Mouse (Mus musculus): ENCODE results near the gene Clic3. TPM values are rescaled to one million over a fixed set of nuclear protein-coding genes. Genes with fewer than 3 reads are reported as not detected.
"Not testable (repeated sequence)": the region's sequence is repeated elsewhere in the genome, so short reads cannot be mapped to it uniquely, and the experiment has no call there.

Gene Clic3
- 1 to 10 TPM in 1 of 2 experiments, not detected in 1; 1.5 TPM for total RNA-seq (2021)
- long read RNA-seq, experiment 1, result 0 reads
- long read RNA-seq, experiment 2, result 0 reads

GRCm38 (mm10) chr2:25456205-25456953, at the start of gene Clic3:
Clic3 (plus strand) TSS chr2:25456838.
- no peak for DNase-seq (ENCODE audit: low spot score in 2 of 2)

- DNase-seq (ENCODE audit: low spot score in 2 of 2), result no peak
These were observed 47.7 kb upstream of the Clic3 start for GRCm38 (mm10) chr2:25408908-25409307.

GRCm38 (mm10) chr2:25413436-25413835, 43.2 kb upstream of the Clic3 start:
- DNase-seq (ENCODE audit: low spot score in 2 of 2), result not testable (repeated sequence)

- no peak for DNase-seq (ENCODE audit: low spot score in 2 of 2)
These were observed 39.2 kb upstream of the Clic3 start for GRCm38 (mm10) chr2:25417426-25417825.

GRCm38 (mm10) chr2:25421896-25422295, 34.7 kb upstream of the Clic3 start:
- DNase-seq (ENCODE audit: low spot score in 2 of 2), result peak; percentile 33 to 45

GRCm38 (mm10) chr2:25422587-25423410, 33.8 kb upstream of the Clic3 start, which contains the start of gene Fut7:
Fut7 (plus strand) TSS chr2:25423267.
- DNase-seq (ENCODE audit: low spot score in 2 of 2), result no peak

- no peak for DNase-seq (ENCODE audit: low spot score in 2 of 2)
These were observed 33.0 kb upstream of the Clic3 start for GRCm38 (mm10) chr2:25423626-25424025.

GRCm38 (mm10) chr2:25425481-25425880, 31.2 kb upstream of the Clic3 start:
- DNase-seq (ENCODE audit: low spot score in 2 of 2), result no peak

- DNase-seq (ENCODE audit: low spot score in 2 of 2), result peak; percentile 64 to 72
These were observed 29.9 kb upstream of the Clic3 start for GRCm38 (mm10) chr2:25426721-25427191.

DNA sequence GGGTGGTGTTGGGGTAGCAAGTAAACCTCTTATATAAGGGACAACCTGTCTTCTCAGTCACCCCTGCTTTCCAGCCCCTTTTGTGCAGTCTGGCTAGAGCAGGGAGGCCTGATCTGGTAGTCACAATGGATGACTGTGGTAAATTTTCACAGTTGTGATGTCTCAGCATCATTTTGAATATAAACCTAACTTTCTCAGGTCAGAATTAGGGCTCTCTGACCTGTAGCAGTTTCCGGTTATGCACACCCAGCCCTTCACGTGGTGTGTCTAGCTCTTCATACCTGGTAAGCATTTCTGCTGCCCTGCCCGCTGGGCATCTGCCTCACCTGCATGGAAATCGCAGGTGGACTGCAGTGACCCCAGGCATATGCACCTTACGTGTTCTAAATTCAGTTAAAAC, 29.4 kb upstream of the Clic3 start:
- no peak for DNase-seq (ENCODE audit: low spot score in 2 of 2)

GRCm38 (mm10) chr2:25428442-25429236, 28.0 kb upstream of the Clic3 start, which contains the start of gene Abca2:
Abca2 (plus strand) TSS chr2:25428703.
- peak; percentile 94 to 98 for DNase-seq (ENCODE audit: low spot score in 2 of 2)

DNA sequence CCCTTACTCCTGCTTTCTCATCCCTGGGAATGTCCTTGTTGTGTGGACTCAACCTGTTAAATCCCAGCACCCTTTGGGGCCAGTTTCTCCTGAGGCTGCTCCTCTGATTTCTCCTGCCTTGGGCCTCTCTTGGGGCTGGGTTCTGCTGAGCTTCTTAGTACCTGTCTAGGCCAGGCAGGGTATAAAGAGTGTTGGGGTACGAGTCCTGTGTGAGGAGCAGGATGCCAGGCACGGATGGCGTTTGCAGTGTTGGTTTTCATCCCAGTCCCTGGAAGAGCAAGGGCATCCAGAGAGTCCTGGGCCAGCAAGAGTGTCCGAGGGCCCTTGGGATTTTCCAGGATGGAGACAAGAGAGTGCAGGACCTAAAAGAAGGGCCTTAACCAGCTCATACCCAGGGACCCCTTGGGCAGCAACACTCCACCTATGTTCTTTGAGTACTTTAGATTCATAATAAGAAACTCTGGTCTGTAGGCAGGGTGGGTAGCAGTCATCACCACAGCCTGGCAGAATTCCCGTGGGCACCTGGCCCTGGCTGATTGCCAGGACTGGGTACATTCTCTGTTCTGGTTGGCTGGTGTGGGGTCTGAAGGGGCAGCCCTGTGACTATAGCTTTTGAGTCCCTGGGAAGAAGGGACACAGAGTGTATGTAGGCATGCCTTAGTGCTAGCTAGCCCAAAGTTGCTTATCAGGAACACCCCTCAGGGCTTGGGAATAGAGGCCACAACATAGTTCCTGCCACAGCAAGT, 27.0 kb upstream of the Clic3 start:
- DNase-seq (ENCODE audit: low spot score in 2 of 2), result peak in 1 of 2 experiments; percentile 17

DNA sequence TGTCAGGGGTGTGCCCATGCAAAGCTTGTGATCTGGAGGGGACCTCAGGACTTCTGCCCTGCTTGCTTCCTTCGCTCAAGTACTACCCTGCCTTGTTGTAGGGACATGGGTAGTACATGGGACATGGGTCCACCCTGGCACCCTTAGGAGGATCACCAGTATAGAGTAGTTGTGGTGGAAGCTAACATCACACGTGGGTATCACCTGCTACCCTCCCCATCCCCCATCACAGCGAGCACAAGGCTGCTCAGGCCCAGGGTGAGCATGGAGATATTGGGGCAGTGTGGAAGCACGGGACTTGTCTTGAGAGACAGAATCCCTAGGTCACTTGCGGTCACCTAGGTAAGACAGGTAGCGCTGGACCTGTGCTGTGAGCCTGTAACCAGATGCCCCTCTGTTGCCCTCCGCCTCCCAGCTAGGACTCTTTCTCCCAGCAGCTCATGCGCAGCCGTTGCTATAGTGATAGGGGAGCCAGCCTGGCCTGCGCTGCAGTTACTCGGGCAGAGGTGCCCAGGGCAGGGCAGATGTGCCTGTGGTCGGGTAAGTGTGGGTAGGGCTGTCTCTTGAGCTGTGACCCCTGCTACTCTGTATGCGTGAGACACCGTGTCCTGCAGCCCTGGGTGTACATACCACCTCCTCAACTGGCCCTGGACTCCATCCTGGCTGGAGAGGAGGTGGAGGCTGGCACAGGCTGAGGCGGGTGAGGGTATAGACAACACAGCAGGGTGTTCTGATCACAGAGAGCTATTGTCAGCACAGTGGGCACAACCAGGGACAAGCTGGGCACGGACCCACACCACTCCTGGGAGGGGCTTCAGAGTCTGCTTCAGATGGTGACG, 26.0 kb upstream of the Clic3 start:
- DNase-seq (ENCODE audit: low spot score in 2 of 2), result peak; percentile 44

GRCm38 (mm10) chr2:25431308-25431855, 25.3 kb upstream of the Clic3 start:
- DNase-seq (ENCODE audit: low spot score in 2 of 2), result no peak

DNA sequence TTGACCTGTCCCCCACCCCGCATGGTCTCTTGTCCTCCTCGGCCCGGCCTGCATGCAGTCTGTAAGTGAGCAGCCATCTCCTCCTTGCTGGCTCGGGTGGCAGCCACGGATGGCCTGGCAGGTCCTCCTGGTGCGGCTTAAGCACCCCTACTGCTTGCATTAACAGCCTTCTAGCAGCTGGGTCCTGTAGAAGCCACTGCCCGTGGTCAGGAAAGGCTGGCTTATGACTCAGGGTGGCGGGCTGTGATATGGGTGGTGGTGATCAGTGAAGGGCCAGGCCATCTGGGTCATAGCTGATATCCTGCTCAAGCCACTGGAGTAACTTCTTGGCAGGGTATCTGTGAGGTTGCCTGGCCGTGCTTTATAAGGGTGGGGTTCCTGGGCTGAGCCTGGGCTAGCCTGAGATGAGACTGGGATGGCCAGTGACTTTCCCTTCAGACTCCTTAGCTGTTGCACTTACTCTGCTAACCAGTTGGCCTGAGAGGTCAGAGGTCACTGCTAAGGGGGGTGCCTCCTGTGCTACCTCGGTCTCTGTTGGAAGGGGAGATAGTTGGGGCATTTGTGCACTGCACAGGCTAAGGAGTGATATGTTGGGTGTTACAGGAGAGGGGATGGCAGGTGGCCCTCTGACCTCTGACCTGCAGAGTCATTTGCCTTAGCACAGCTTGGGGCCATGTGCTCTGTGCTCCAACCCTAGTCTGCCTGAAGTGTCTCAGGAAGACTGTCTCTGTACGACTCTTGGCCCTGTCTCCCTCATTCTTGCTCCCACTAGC, 24.1 kb upstream of the Clic3 start:
- DNase-seq (ENCODE audit: low spot score in 2 of 2), result no peak

GRCm38 (mm10) chr2:25433101-25433500, 23.5 kb upstream of the Clic3 start:
- DNase-seq (ENCODE audit: low spot score in 2 of 2), result no peak

GRCm38 (mm10) chr2:25434292-25434691, 22.3 kb upstream of the Clic3 start:
- DNase-seq (ENCODE audit: low spot score in 2 of 2), result no peak

DNA sequence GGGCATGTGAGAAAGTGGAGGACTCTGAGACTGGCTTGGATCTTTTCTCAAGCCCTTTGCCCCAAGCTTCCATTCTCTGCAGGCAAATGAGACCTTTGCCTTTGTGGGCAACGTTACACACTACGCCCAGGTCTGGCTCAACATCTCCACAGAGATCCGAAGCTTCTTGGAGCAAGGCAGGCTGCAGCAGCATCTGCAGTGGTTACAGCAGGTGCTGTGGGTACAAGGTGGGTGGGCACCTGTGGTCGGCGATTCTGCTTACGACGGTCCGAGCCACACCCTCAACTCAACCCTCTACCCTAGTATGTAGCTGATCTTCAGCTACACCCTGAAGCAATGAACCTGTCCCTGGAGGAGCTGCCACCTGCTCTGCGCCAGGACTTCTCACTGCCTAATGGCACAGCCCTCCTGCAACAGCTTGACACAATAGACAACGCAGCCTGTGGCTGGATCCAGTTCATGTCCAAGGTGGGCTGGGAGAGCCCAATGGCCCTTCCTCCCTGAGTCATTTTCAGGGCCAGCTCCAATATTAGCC, 20.3 kb upstream of the Clic3 start:
- no peak for DNase-seq (ENCODE audit: low spot score in 2 of 2)

Measured in left cerebral cortex, adult 18-20 months (tissue).